Mouse (Mus musculus) kidney, embryonic 14.5 days (tissue): ENCODE measurements around the gene Prkaa1. TPM values are rescaled to one million over a fixed set of nuclear protein-coding genes. Genes with fewer than 3 reads are reported as not detected.

ENCODE experiments used
- ATAC-seq: fragments of 200-750 bp; cut with Nextera tagmentation; 2 replicates; pipeline ENCODE4 v1.8.0; 2017; ENCODE audit warnings: moderate number of reproducible peaks, mild to moderate bottlenecking, moderate TSS enrichment, moderate library complexity; ENCODE audit not compliant: low FRiP score, low TSS enrichment
- H3K27ac ChIP-seq: fragments of 300-500 bp; sonication (generic); 2 replicates; pipeline ENCODE4 v1.5.1; 2014; ENCODE audit warnings: low read depth, mild to moderate bottlenecking, low read length, moderate library complexity, mixed read lengths
- H3K27me3 ChIP-seq: fragments of 300-500 bp; sonication (generic); 2 replicates; pipeline ENCODE4 v1.6.1; 2014; ENCODE audit warnings: mild to moderate bottlenecking, low read length; ENCODE audit not compliant: control insufficient read depth, insufficient read depth
- H3K36me3 ChIP-seq: fragments of 300-500 bp; sonication (generic); 2 replicates; pipeline ENCODE4 v1.6.1; 2014; ENCODE audit warnings: low read length, mixed read lengths; ENCODE audit not compliant: control insufficient read depth, insufficient read depth
- H3K4me1 ChIP-seq: fragments of 300-500 bp; sonication (generic); 2 replicates; pipeline ENCODE4 v1.6.1; 2014; ENCODE audit warnings: low read length, mixed read lengths; ENCODE audit not compliant: control insufficient read depth, insufficient read depth
- H3K4me2 ChIP-seq: fragments of 300-500 bp; sonication (generic); replicated peaks from 2 replicates; pipeline ENCODE4 v1.6.1; 2014; ENCODE audit warnings: low read depth, mild to moderate bottlenecking, low read length
- H3K4me3 ChIP-seq: fragments of 300-500 bp; sonication (generic); 2 replicates; pipeline ENCODE4 v1.5.1; 2014; ENCODE audit warnings: mild to moderate bottlenecking, low read length
- H3K9ac ChIP-seq: fragments of 300-500 bp; sonication (generic); 2 replicates; pipeline ENCODE4 v1.6.1; 2014; ENCODE audit warnings: low read depth, mild to moderate bottlenecking, low read length, moderate library complexity
- H3K9me3 ChIP-seq: fragments of 300-500 bp; sonication (generic); 2 replicates; pipeline ENCODE4 v1.6.1; 2016; ENCODE audit warnings: low read length; ENCODE audit not compliant: control insufficient read depth
- WGBS: fragments of 180-500 bp; shearing (Covaris S2); extraction: QIAGEN DNeasy Blood & Tissue Kit; methylation state at CpG from one replicate; pipeline ENCODE4 v1.1.7; 2014; 5-methylcytosine and 5-hydroxymethylcytosine counted together
- polyA plus RNA-seq: library from polyadenylated mRNA; unstranded; fragments of >200 nt; fragmentation: Nextera tagmentation; extraction: Ambion mirVana; gene quantifications from 2 replicates; pipeline ENCODE4 v1.2.1, GENCODE M21; 2014

The Prkaa1 gene
- polyA plus RNA-seq, 1 experiment from 2014 or later: 26.1 TPM

DNA sequence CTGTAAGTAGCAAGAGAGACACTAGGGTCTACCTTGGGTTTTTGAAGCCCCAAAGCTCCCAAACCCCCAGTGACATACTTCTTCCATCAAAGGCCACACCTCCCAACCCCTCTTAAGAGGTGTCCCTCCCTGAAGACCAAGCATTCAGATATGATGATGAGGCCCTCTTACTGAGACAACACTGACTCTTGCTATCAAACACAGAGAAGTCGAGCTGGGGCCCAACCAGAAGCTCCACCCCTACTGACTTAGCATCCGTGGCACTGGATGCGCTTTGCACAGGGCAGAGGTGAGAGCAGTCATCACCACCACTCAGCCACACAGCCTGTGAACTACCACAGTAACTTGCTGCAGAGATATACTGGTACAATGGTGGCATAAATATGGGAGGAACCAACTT is 31.0 kb upstream of the Prkaa1 start:
- Histone ChIP-seq H3K4me3 (no peak overlapping the region), H3K27me3 (no peaks in the 10 kb centered on the region), H3K9me3 (no peaks in the 10 kb centered on the region), H3K4me1 (peaks cover 13% of the 10 kb centered on the region; the same call in 1 of the 2 replicates), H3K4me2 (no peak overlapping the region), H3K9ac (no peak overlapping the region), H3K27ac (no peak overlapping the region), H3K36me3 (peaks cover 5% of the 10 kb centered on the region)
- ATAC-seq: no peak
- 86% methylated on average over 3 of the region's 3 CpGs for WGBS

GRCm38 (mm10) chr15:5115173-5115572 is 28.5 kb upstream of the Prkaa1 start:
- H3K4me1 ChIP-seq: peaks cover 18% of the 10 kb centered on the region; the same call in 1 of the 2 replicates
- peak overlapping the region; percentile 93 for H3K27ac ChIP-seq
- no peaks in the 10 kb centered on the region for H3K9me3 ChIP-seq
- H3K27me3 ChIP-seq: no peaks in the 10 kb centered on the region
- 49% methylated on average over 8 of the region's 8 CpGs for WGBS
- H3K9ac ChIP-seq: peak overlapping the region; percentile 69; the same call in 1 of the 2 replicates
- no peak for ATAC-seq
- peaks cover 30% of the 10 kb centered on the region for H3K36me3 ChIP-seq
- H3K4me2 ChIP-seq: peak overlapping the region; percentile 82
- peak overlapping the region; percentile 84 for H3K4me3 ChIP-seq

DNA sequence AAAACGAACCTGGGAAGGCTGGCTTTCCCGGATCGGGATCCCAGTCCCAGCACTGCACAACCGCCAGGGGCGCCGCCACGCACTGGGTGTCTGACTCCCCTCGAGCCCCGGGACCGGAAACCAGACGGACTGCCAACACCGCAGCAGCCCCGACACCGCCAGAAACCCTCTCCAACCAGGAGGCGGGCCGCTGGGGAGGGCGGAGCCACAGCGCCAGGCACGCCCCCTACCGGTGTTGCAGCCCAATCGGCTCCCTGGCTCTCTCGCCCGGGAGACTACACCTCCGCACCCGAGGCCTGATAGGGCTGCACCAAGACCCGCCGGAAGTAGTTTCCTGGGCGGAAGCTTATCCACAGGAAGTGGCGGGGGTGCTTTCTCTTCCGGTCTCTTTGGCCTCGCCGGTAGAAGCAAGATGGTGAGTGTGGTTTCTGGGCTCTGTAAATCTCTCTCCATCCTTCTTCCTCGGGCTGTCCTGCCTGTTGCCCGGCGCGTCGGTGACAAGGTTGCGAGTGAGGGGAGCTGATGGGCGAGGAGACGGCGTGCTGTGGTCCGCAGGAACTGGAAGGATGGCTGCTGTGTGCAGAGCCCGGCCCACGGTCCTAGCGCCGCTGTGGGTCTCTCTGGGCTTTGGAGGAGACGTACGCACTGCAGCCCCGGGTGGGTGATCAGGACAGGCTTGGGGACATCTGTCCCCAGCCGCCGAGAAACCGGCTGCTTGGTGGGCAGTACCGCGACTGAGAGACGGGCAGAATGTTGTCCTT is 27.2 kb upstream of the Prkaa1 start, which contains the start of gene Rpl37:
Gene Rpl37, plus strand, starts transcription at position 376 of the 761 bp plus-strand sequence.
- WGBS: under 1% methylated on average over 52 of the region's 55 CpGs
- Histone ChIP-seq H3K27me3 (no peaks in the 10 kb centered on the region), H3K4me3 (peak within 1 kb of the TSS; percentile 84), H3K9ac (peak within 1 kb of the TSS; percentile 92), H3K9me3 (no peaks in the 10 kb centered on the region), H3K36me3 (peaks cover 41% of the 10 kb centered on the region), H3K4me2 (peak within 1 kb of the TSS; percentile 82), H3K27ac (peak within 1 kb of the TSS; percentile 93), H3K4me1 (peaks cover 18% of the 10 kb centered on the region; the same call in 1 of the 2 replicates)
- peak; percentile 99 for ATAC-seq

DNA sequence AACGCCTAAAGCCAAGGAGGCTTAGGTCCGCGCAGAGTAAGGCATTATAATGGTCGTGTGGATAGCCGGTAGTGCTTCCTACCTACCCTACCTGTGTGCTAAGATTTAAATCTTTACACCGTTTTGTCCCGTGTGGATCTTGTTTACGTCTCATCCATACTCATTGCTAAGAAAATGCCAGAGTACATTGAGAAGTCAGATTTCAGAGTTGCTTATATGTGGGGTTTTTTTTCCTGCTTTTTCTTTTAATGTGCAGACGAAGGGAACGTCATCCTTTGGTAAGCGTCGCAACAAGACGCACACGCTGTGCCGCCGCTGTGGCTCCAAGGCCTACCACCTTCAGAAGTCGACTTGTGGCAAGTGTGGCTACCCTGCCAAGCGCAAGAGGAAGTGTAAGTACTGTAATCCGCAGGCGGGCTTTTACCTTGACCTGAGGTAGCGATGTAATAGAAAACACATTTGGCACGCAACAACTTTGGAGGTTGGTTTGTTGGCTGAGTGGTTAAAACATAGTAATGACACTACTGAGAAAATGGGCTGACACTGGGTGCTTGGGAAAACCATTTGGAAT is 26.5 kb upstream of the Prkaa1 start:
- H3K27me3 ChIP-seq: no peaks in the 10 kb centered on the region
- peak overlapping the region; percentile 84 for H3K4me3 ChIP-seq
- no peaks in the 10 kb centered on the region for H3K9me3 ChIP-seq
- ATAC-seq: no peak; the same call in 1 of the 2 replicates
- WGBS: 2% methylated on average over 22 of the region's 22 CpGs
- peaks cover 48% of the 10 kb centered on the region for H3K36me3 ChIP-seq
- H3K27ac ChIP-seq: peak overlapping the region; percentile 79; the same call in 1 of the 2 replicates
- H3K4me1 ChIP-seq: peaks cover 18% of the 10 kb centered on the region; the same call in 1 of the 2 replicates
- peak overlapping the region; percentile 92 for H3K9ac ChIP-seq
- peak overlapping the region; percentile 82 for H3K4me2 ChIP-seq

DNA sequence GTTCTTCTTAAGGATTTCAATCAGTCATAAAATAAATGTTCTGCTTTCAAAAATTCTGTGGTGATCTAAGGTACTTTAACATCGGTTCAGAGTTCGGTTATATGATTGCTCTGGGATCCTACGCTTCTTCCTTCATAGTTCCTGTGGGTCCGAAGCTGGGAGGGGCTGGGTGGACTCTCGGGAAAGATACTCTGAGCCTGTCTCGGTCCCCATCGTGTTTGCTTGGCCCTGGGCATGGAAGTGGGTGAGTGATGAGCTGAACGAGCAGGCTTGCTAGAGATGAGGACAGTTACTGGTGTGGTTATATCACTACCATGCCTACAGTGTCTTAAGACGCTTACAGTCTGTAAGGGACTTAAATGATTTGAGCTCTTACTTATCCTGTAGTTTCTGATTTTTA is 25.0 kb upstream of the Prkaa1 start:
- no peak for ATAC-seq
- Histone ChIP-seq H3K27ac (no peak overlapping the region), H3K9me3 (no peaks in the 10 kb centered on the region), H3K9ac (no peak overlapping the region), H3K27me3 (no peaks in the 10 kb centered on the region), H3K4me1 (peaks cover 18% of the 10 kb centered on the region; the same call in 1 of the 2 replicates), H3K4me2 (0 out of 2 replicates have a peak overlapping the region, but pooled peaks have one; percentile 82), H3K4me3 (no peak overlapping the region), H3K36me3 (peaks cover 55% of the 10 kb centered on the region)
- 93% methylated on average over 9 of the region's 9 CpGs for WGBS

GRCm38 (mm10) chr15:5119192-5119591 is 24.5 kb upstream of the Prkaa1 start:
- Histone ChIP-seq H3K9ac (no peak overlapping the region), H3K9me3 (no peaks in the 10 kb centered on the region), H3K4me3 (no peak overlapping the region), H3K36me3 (peaks cover 56% of the 10 kb centered on the region), H3K27me3 (no peaks in the 10 kb centered on the region), H3K4me2 (no peak overlapping the region), H3K4me1 (peaks cover 18% of the 10 kb centered on the region; the same call in 1 of the 2 replicates), H3K27ac (no peak overlapping the region)
- WGBS: 94% methylated on average over 2 of the region's 2 CpGs
- ATAC-seq: no peak

DNA sequence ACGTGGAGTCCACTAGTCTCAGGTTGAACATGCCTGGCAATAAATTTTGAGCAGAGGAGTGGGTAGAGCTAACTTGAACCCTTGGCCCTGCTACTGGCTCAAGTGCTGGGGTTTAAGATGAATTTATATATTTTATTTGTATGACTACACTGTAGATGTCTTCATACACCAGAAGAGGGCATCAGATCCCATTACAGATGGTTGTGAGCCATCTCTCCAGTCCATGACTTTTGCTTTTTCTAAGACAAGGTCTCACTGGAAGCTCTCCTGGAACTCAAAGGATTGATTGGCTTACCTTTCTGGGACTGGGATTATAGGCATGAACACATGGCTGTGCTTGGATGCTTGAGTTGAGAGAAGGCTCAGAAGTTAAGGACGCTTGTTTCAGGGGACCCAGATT is 24.0 kb upstream of the Prkaa1 start:
- no peak for ATAC-seq
- Histone ChIP-seq H3K9ac (no peak overlapping the region), H3K4me1 (peaks cover 15% of the 10 kb centered on the region; the same call in 1 of the 2 replicates), H3K36me3 (peaks cover 60% of the 10 kb centered on the region), H3K27me3 (no peaks in the 10 kb centered on the region), H3K27ac (no peak overlapping the region), H3K4me3 (no peak overlapping the region), H3K9me3 (no peaks in the 10 kb centered on the region), H3K4me2 (no peak overlapping the region)
- WGBS: 84% methylated on average over 2 of the region's 2 CpGs

DNA sequence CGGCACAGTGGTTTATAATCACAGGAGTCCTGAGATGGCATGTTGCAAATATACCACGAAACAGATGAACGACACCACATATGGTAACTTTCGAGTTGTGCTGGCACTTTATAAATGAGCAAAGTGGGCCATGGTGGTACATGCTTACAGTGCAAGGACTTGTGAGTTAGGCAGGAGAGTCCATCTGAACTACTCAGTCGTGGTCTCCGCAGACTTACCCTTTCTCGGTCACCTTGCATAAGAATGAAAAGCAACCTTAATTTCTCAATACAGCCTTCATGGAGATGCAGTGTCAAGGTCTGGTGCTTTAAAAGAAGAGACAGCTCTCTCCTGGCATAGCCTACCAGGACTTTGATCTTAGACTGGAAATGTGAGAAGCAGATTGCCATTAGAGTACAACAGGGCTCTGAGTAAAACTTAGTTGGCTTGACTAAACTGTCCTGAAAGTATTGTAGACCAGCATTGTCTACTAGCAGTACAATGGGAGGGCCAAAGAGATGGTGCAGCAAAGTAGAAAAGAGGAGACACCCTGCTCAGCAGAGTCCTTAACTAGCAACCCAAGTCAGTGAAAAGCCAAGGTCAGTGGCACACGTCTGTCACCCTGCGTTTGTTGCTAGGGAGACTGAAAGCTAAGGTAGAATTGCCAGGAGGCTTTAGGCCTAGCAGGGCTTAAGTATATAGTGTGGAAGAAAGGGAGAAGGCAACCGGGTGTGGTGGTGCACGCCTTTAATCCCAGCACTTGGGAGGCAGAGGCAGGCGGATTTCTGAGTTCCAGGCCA is 21.9 kb upstream of the Prkaa1 start:
- WGBS: 89% methylated on average over 12 of the region's 12 CpGs
- ATAC-seq: no peak
- Histone ChIP-seq H3K9me3 (no peaks in the 10 kb centered on the region), H3K4me3 (no peak overlapping the region), H3K27me3 (no peaks in the 10 kb centered on the region), H3K4me2 (no peak overlapping the region), H3K4me1 (peaks cover 8% of the 10 kb centered on the region; the same call in 1 of the 2 replicates), H3K9ac (no peak overlapping the region), H3K36me3 (peaks cover 60% of the 10 kb centered on the region), H3K27ac (no peak overlapping the region)
